Mouse (Mus musculus) left cerebral cortex, postnatal 25 days (tissue): ENCODE data around the gene Mgat5b. TPM values are rescaled to one million over a fixed set of nuclear protein-coding genes. Genes with fewer than 3 reads are reported as not detected.

Experiments used
- DNase-seq, 2 experiments: peaks; one replicate each; pipeline ENCODE4 v3.0.0; 2022; ENCODE audit warnings: low spot score in 2 of 2, mixed read lengths in 1 of 2
- intact Hi-C: fragments of 180-260 bp; cut with DNase I; formaldehyde crosslinking; loops from one replicate; pipeline ENCODE4 v1.15.1; 2025
- total RNA-seq, 2 experiments: library from RNA; stranded (reverse); gene quantifications; 2 replicates each; pipeline ENCODE4 v1.2.3; 2021

Mgat5b gene
- total RNA-seq, 2 experiments from 2014 or later, result 77.5 to 79.8 TPM

DNA sequence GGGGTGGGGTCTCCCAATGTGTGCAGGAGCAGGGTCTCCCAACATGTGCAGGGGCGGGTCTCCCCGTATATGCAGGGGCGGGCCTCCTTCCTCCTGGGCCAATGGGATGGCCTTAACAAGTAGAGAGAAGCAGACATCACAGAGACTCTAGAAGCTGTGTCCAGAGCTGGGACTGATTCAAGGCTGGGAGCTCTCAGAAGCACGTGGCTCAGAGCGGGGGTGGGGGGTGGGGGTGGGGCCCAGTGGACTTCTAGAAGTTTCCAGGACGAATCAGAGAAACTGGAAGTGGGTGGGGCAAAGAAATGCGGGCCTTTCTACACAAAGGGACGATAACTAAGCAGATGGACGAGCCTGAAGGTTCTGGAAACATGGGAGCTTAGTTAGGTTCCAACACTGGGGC lies 49.9 kb downstream of the Mgat5b start:
- no peak for DNase-seq
- intact Hi-C loops, result no loop called here

DNA sequence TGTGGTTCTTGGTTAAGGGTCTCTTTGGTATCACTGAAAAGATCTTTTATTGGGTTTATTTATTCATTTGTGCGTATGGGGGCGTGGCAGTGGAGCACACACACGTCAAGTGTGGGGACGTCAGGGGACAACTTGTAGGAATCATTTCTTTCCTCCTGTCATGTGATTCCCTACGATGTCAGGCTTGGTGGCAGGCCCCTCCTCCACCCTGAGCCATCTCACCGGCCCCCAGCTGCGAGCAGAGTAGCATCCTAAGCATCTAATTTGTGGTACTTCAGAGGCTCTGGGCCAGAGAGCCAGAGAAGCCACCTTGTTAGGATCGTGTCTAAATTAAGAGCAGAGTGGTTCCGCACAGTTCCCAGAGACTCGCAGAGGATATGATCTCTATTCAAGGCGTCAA lies 50.8 kb downstream of the Mgat5b start:
- intact Hi-C loops, result no loop called here
- DNase-seq, result no peak

DNA sequence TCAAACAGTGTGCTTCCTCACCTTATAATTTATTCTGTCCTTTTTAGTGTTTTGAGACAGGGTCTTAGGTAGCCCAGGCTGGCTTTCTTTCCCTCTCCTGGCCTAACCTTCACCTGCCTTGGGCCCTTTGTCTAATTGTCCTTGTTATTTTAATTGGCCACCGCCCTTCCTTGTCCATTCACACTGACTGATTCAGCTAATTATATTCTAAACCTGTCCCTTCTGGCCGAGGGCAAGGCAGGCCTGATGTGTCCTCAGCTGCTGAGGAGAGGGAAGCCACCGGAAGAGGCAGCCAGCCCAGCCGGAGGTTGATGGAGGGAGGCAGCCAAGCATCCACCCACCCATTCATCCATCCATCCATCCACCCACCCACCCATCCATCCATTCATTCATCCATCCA lies 52.2 kb downstream of the Mgat5b start:
- DNase-seq, result no peak
- intact Hi-C loops, result no loop called here

DNA sequence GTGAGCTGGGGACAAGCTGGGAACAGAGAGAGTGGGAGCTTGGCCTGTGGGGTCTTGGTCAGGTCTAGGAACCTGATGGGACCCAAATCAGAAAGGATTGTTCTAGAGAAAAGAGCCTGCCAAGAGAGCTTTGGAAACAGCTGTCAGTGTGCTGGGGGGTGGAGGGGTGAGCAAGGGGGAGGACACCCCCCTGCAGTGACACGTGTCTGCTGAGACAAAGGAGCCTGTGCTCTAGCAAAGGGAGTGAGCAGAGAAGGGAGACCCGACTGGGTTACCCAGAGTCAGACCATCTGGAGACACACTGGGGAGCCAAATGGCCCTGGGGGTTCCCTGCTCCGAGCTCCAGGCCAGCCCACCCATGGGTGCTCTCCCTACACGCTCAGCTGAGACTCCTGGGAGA lies 54.2 kb downstream of the Mgat5b start:
- intact Hi-C loops, result no loop called here
- DNase-seq, result no peak

DNA sequence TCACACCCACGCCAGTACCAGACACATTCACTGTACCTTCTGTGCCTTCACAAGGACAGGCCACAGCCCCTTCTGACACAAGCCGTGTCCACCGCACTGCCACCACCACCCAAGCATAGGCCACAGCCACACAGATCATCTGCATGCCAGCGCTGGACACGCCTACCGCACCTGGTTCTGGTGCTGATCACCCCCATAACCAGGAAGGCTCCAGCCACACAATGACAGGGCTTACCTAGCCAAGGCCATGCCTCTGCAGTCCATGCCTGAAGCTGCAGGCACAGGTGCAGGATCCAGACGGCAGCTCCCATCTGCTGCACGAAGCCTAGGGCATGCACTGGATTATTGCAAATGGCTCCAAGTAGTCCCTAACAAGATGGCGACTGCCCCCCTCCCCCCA lies 54.8 kb downstream of the Mgat5b start:
- DNase-seq, result no peak
- intact Hi-C loops, result no loop called here

DNA sequence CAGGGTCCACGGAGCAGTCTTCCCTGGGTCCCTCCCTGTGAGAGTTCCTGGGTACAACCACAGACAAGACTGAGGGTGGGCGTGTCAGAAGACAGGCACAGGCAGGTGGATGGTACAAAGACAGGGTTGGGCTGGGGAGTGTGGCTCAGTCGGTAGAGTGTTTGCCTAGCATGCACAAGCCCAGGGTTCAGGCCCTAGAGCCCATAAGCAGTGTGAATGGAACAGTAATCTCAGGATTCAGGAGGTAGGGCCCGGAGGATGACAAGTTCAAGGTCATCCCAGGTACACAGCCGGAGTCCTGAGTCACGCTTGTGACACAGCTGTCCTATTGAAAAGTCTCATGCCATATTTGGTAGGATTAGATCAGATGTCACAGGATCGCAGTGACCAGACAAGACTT lies 55.7 kb downstream of the Mgat5b start:
- DNase-seq, result no peak
- intact Hi-C loops, result no loop called here

DNA sequence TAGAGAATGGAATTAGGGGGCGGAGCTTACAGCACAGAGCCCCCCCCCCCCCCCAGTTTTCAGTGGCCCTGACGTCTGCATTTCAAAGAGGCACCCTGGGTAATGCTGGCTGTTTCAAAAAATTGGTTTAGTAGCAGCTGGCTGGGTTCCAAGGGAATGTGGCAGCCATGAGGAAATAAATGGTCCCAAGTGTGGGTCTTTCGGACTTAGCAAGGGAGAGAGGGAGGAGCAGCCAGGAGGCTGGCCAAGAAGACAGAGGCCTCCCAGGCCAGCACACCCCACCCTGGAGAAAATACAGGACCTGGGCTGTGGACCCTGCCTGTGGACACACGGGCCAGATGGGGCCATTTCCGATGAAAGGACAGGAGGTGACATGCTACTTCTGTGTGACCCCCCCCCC lies 61.6 kb downstream of the Mgat5b start:
- intact Hi-C loops, result no loop called here
- DNase-seq, result no peak

DNA sequence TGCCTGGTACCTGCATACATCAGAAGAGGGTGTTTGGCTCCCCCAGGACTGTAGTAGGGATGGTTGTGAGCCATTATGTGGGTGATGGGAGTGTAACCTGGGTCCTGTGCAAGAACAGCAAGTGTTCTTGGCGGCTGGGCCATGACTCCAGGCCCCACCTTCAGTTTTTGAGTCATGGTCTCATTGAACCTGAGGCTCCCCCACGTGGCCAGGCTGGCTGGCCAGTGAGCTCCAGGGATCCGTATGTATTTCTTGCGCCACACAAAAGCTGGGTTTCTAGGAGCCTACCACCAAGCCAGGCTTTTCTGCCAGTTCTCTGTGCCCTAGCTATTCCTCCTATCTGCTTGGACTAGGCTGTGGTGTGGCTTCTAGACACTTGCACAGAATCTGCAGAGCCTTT lies 63.9 kb downstream of the Mgat5b start:
- intact Hi-C loops, result no loop called here
- DNase-seq, result no peak

DNA sequence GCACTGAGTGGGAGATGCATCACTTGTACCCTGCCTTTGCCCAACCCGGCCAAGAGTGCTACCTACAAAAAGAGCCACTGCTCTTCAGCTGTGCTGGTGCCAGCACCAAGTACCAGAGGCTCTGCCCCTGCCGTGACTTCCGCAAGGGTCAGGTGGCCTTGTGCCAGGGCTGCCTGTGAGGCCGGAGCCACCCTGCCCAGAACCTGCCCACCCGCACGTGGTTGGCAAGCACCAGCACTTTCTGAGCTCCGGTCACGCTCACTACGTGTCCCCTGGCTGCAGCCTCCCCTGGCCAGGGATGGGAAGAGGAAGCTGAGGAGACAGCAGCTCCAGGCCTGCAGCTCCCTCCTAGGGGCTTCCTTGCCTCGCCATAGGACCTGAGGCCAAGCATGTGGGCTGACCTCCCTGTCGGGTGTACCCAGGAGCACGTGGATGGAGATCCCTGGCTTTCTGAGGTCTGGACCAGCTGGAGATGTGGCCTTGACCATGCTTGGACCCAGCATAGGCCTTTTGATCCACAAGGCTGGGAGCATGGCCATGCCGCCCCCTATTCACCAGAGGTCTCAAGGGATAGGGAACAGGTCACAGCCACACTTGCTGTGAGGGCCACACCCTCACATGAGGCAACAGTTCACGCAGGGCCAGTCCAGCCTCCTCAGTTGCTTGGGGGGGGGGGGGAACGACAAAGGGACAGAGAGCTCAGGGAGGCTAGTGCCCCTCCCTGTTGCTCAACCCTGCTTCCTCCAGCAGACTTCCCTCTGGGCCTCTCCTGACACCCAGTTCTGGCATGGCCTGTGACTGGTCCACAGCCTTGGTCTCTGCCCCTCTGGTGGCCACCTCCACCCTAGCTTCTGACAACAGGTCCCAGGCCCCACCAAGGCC lies 67.1 kb downstream of the Mgat5b start:
- DNase-seq, result no peak
- intact Hi-C loops, result no loop called here

DNA sequence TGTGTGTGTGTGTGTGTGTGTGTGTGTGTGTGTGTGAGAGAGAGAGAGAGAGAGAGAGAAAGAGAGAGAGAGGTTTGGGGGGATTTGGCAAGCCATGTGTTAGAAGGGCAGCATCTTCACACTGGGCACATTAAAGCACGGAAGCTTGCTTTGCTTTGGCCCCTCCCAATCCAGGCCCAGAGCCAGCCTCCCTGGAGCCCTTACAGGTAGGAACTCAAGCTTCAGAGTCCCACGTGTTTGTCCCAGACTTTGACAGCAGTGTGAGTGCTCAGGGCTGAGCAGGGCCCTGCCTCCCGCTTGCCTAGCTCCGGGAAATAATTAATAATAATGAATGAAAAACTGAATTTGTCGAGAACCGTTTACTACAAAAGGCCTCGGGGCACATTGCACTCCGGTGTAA lies 69.5 kb downstream of the Mgat5b start:
- intact Hi-C loops, result no loop called here
- peak; percentile 19 to 25 for DNase-seq

DNA sequence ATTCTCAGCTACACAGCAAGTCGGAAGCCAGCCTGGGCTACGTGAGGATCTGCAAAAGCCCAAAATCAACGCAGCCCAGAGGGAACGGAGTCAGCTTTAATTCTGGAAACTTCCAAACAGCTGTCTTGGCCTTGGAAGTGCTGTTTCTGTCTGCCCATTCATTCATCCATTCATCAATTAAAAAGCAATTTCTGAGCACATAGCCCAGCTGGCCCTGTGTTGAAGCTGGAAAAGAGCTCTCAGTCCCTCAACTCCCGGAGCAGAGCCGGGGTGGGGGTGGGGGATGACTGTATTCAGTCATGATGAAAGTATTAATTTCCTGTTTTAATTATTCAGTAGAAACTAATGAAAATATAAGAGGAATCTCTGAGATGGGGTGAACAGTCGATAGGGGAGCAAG lies 71.6 kb downstream of the Mgat5b start:
- peak in 1 of 2 experiments; percentile 22 for DNase-seq
- intact Hi-C loops, result no loop called here

DNA sequence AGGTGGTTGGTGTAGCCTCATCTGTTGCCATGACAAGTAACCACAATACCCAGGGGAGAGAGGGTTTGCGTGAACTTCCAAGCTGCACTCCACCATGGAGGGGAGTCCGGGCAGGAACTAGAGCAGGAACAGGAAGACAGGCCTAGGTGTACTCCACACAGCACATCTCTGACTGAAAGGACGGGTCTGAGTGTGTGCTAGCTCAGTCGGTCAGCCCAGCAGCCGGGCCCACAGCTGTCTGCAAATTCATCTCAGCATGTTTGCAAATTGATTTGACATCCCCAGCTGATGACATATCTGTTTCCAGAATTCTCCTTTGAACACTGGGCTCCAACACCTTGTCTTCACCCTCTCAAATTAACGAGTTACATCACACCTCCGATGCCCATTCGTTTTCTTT lies 72.7 kb downstream of the Mgat5b start:
- no peak for DNase-seq
- intact Hi-C loops, result no loop called here

DNA sequence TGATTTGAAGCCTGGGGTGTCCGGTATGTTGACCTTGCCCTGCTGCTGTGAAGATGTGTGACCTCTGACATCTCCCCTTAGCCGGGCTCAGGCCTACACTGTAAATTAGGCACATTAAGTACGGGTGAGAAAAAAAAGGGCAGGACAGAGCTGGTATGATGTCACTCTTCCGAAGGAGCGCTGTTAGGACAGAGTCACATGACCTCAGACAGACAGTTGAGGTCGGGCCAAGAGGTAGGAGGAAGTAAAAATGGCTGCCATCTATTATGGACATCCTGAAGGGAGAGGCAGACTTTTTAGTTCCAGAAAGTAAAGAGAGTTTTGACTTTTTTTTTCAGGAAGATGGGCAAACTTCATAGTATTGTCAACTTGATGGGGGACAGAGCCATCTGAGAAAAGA lies 73.3 kb downstream of the Mgat5b start:
- no peak for DNase-seq
- intact Hi-C loops, result no loop called here

DNA sequence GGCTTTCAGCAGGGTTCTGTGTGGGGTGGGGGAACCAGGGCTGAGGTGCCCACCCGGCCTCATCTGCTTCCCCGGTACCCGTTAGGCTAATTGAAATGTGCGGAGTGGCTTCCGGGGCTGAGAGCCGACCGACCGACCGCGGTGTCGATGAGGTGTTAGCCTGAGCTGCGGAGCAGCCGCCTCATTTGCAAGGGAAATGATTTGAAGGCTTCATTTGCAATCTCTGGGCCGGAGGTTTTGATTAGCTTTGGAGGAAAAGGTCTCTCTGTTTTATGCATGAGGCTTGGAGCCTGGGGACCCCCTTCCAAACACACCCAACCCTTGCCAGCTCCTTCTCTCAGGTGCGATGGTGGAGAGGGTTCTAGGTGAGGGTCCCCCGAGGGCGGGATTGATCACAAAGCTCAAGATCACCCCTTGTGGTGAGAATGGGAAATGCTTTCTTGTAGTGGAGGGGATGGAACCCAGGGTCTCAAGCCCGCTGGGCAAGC lies 75.5 kb downstream of the Mgat5b start:
- intact Hi-C loops, result loop anchor here (2.0 kb wide), 1 partner anchor 75 kb away; the partner anchor contains the start of gene Mgat5b
- DNase-seq, result peak in 1 of 2 experiments; percentile 50

DNA sequence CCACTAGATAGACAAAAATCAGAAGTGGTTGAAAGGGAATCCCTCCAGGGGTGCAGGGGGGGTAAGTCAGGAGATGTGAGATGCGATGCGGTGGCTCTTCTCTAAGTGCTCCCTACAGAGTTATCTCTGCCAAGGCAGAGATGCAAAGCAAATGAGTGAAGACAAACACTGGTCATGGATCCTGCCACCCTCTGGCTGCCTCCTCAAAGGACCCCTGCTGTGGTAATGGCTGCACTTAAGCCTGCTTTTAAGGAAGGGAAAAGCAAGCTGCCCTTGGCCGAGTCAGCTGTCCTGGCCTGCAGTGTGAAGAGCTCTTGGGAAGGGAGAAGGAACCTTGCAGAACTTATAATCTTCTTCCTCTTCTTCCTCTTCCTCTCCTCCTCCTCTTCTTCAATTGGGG lies 78.3 kb downstream of the Mgat5b start:
- intact Hi-C loops, result no loop called here
- no peak for DNase-seq

DNA sequence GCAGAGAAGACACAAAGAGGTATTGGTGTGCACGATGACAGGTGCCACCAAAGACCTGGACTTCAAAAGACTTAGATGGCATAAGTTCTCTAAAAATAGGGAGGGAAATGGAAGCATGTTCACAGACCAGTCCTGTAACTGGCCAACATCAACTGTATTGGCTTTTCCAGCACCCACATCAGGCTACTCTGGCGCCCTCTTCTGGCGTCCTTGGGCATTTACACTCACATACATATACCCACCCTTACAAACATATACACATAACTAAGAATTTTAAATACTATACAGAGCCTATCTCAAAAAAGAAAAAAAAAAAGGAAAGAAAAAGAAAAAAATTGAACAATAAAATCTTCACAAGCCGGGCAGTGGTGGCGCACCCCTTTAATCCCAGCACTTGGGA lies 80.3 kb downstream of the Mgat5b start:
- intact Hi-C loops, result no loop called here
- no peak for DNase-seq

DNA sequence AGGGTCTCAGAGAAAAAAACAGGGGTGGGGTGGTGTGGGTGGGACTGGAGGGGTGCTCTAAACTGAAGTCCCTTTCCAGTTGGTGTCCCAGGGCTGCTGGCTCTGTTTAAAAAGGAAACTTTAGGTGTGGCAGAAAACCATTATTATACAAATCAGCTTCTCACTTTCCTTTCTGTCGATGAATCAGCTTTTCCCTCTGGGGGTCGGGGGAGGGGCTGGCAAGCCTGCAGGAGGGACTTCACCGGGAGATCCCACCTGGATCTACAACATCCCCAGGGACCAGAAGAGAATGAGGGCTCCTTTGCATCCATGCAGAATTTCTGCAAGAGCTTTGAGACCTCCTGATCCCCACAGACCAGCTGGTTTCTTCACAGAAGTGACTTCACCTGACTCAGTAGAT lies 81.6 kb downstream of the Mgat5b start:
- intact Hi-C loops, result loop anchor here (5.0 kb wide), 1 partner anchor 113 kb away; no protein-coding TSS in a partner anchor
- DNase-seq, result no peak

DNA sequence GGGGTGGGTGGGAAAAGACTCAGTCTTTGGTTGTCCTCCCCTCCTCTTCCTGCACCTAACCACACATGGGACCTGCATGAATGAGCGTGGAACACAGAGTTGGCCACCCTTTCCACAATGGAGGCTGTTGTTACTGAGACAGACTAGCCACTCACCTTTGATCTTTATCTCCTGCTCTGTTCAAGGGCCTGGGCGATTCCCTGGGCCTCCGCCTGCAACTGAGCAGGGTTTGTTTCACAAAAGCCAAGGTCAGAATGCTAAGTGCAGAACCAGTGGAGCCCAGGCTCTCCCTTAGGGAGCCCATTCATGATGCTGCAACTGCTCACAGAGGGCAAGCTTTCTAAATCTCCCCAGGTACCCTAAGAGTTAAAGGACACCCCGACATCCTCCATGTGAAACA lies 83.1 kb downstream of the Mgat5b start:
- intact Hi-C loops, result loop anchor here (5.0 kb wide), 1 partner anchor 114 kb away; no protein-coding TSS in a partner anchor
- no peak for DNase-seq

DNA sequence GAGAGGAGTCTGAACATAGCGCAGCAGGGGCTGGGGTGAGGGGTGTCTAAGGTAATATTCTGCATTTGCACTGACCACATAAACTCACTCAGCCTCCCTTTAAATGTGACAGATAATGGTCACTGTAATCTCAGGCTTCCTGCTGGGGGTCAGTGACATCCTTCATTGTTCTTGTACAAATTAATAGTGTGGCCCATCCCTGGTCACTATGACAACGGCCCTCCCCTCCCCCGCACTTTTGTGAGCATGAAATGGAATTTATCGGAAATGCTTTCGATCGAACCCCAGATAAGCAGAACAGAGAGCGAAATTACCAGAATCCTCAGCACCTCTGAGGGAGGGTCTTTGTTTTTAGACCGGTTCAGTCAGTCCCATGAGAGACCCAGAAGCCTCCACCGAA lies 84.8 kb downstream of the Mgat5b start:
- DNase-seq, result no peak
- intact Hi-C loops, result loop anchor here (5.0 kb wide), 1 partner anchor 116 kb away; no protein-coding TSS in a partner anchor

DNA sequence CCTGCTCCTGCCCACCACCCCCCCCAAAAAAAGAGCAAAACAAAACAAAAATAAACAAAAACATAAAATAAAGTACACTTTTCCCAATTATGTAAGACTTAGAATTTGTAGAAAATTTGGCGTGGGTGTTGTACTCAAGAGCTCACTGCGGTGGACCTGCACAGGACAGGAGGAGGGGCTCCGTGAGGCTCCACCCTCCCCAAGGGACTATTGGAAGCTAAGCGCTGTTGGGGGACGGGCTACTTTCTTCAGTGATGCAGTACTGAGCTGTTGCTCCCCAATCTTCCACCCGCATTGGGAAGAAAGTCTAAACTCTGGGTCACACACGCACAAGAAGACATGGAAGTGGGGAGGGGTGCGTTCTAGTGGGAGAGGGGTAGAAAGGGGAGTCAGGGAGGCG lies 85.6 kb downstream of the Mgat5b start:
- intact Hi-C loops, result loop anchor here (5.0 kb wide), 1 partner anchor 117 kb away; no protein-coding TSS in a partner anchor
- no peak for DNase-seq

DNA sequence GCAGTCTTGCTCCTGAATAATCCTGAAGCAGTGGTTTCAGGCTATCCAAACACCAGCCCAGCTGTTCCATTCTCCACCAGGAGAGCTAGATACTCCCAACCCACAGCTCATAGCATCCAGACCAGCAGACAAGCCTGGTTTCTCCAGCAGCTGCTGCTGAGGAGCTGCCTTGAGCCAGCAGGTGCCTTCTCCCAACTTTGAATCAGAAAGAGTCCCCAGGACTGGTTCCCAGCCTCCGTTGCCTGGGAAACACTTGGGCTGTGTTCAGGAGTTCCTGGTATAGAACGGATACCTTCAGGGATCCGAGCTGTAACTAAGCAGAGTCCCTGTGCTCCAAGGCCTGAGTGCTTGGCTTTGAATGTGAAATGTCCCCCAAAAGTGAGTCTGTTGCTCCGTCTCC lies 98.8 kb downstream of the Mgat5b start:
- intact Hi-C loops, result no loop called here
- peak in 1 of 2 experiments; percentile 59 for DNase-seq
